Mouse (Mus musculus) neural tube, embryonic 11.5 days (tissue): ENCODE data around the gene Gk5. TPM values are rescaled to one million over a fixed set of nuclear protein-coding genes. Genes with fewer than 3 reads are reported as not detected.

Source experiments
- ATAC-seq: fragments of 200-750 bp; cut with Nextera tagmentation; 2 replicates; pipeline ENCODE4 v1.8.0; 2017; ENCODE audit warnings: moderate number of reproducible peaks, mild to moderate bottlenecking, moderate TSS enrichment, moderate library complexity; ENCODE audit not compliant: insufficient read depth, low FRiP score, low TSS enrichment
- DNase-seq: peaks from one replicate; pipeline ENCODE4 v3.0.0-alpha.2; 2015; ENCODE audit warnings: low spot score
- H3K27ac ChIP-seq: fragments of 300-500 bp; sonication (generic); 2 replicates; pipeline ENCODE4 v1.5.1; 2014; ENCODE audit warnings: low read depth, mild to moderate bottlenecking, low read length
- H3K27me3 ChIP-seq: fragments of 300-500 bp; sonication (generic); 2 replicates; pipeline ENCODE4 v1.6.1; 2014; ENCODE audit warnings: mild to moderate bottlenecking, low read length, mixed read lengths; ENCODE audit not compliant: control insufficient read depth, insufficient read depth
- H3K36me3 ChIP-seq: fragments of 300-500 bp; sonication (generic); 2 replicates; pipeline ENCODE4 v1.6.1; 2014; ENCODE audit warnings: mild to moderate bottlenecking, low read length, moderate library complexity, mixed read lengths; ENCODE audit not compliant: control insufficient read depth, insufficient read depth
- H3K4me1 ChIP-seq: fragments of 300-500 bp; sonication (generic); 2 replicates; pipeline ENCODE4 v1.6.1; 2014; ENCODE audit warnings: low read length, mixed read lengths; ENCODE audit not compliant: control insufficient read depth, insufficient read depth
- H3K4me2 ChIP-seq: fragments of 300-500 bp; sonication (generic); 2 replicates; pipeline ENCODE4 v1.6.1; 2014; ENCODE audit warnings: low read depth, mild to moderate bottlenecking, moderate library complexity
- H3K4me3 ChIP-seq: fragments of 300-500 bp; sonication (generic); 2 replicates; pipeline ENCODE4 v1.5.1; 2014; ENCODE audit warnings: low read depth, low read length
- H3K9ac ChIP-seq: fragments of 300-500 bp; sonication (generic); 2 replicates; pipeline ENCODE4 v1.6.1; 2014; ENCODE audit warnings: mild to moderate bottlenecking, low read length
- H3K9me3 ChIP-seq: fragments of 300-500 bp; sonication (generic); 2 replicates; pipeline ENCODE4 v1.6.1; 2016; ENCODE audit warnings: low read length; ENCODE audit not compliant: control insufficient read depth
- WGBS: fragments of 180-500 bp; shearing (Covaris S2); extraction: QIAGEN DNeasy Blood & Tissue Kit; methylation state at CpG from one replicate; pipeline ENCODE4 v1.1.7; 2014; 5-methylcytosine and 5-hydroxymethylcytosine counted together
- polyA plus RNA-seq: library from polyadenylated mRNA; unstranded; fragments of >200 nt; fragmentation: Nextera tagmentation; extraction: Ambion mirVana; gene quantifications from 2 replicates; pipeline ENCODE4 v1.2.1, GENCODE M21; 2014

The Gk5 gene
- polyA plus RNA-seq, 1 experiment from 2014 or later: 3.7 TPM

DNA sequence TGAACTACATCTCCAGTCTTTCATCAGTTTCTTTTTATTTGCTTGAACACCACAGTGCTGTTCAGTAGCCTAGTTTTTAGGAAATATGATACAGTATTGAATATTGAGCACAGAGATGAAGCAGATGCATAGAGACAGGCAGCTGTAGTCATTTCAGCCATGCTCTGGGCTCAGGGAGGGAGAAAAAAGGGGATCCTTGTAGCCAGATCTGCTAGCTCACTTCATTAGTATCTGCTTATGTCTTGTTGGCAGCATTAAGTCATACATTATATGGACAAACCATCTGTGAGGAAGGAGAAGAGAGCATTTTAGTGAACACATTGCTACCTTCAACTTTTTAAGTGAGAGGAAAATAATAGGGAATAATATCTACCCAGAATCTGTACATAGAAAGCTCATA lies 101.3 kb downstream of the Gk5 start:
- Histone ChIP-seq H3K27ac (no peak overlapping the region), H3K4me2 (no peak overlapping the region), H3K9ac (no peak overlapping the region), H3K36me3 (no peaks in the 10 kb centered on the region), H3K27me3 (no peaks in the 10 kb centered on the region), H3K9me3 (no peaks in the 10 kb centered on the region), H3K4me1 (no peaks in the 10 kb centered on the region), H3K4me3 (no peak overlapping the region)
- DNase-seq (no peak), ATAC-seq (no peak)

DNA sequence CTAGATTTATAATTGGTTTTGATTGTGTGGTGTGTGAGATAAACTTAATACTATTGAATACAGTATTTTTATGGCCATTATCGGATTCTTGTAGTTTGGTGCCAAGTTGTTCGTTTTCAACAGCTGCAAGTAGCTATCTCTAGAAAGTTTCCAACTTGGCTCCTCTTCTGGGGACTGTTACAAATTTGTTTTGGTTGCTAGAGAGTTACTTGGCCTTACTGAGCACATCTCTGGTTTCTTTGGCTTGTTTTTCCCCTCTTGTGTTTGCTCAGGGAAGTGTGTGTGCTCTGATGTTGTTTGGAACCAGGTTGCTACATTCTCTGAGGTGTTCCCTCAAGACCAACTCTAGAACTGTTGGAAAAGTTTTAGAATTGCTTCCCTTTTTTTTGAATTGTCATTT lies 104.1 kb downstream of the Gk5 start:
- WGBS: 88% methylated on average over 2 of the region's 2 CpGs

DNA sequence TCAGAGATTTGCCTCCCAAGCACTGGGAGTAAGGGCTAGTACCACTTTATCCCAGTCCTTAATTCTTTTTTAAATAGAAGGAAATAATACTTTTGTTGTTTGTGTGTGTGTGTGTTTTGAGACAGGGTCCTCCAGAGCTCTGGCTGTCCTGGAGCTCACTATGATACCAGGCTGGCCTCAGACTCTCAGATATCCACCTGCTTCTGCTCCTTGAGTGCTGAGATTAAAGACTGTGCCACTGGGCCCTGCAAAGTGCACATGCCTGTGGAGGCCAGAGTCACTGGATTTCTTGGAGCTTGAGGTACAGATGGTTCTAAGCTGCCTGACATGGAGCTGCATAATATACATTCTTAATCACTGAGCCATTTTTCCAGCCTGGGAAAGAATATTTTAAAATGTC lies 109.1 kb downstream of the Gk5 start:
- no peaks in the 10 kb centered on the region for H3K9me3 ChIP-seq

More for the DNA sequence above, 104.1 kb downstream of the Gk5 start:
- Histone ChIP-seq H3K27ac (no peak overlapping the region), H3K9ac (no peak overlapping the region), H3K36me3 (no peaks in the 10 kb centered on the region), H3K4me2 (no peak overlapping the region), H3K27me3 (no peaks in the 10 kb centered on the region), H3K4me1 (no peaks in the 10 kb centered on the region), H3K9me3 (no peaks in the 10 kb centered on the region), H3K4me3 (no peak overlapping the region)
- ATAC-seq (no peak), DNase-seq (no peak)

DNA sequence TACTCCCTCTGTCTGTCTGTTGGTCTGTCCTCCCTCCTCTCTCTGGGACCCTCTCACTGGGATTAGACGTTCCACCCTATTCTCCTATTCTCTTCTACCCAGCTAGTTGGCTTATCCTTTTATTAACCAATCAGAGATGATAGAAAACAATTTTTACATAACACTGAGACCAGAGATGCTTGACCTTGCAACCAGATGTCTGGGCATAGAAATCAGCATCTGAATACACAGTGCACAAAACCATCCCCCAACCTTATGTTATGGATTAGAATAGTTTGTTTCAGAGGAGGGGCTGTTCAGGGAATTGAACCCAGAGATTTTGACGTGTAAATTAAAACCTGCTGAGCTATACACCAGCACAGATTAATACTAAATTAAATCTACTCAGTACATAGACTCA lies 111.1 kb downstream of the Gk5 start:
- Histone ChIP-seq H3K9me3 (no peaks in the 10 kb centered on the region), H3K9ac (no peak overlapping the region), H3K27me3 (no peaks in the 10 kb centered on the region), H3K4me2 (no peak overlapping the region), H3K4me3 (no peak overlapping the region), H3K36me3 (no peaks in the 10 kb centered on the region), H3K27ac (no peak overlapping the region), H3K4me1 (no peaks in the 10 kb centered on the region)
- ATAC-seq: no peak
- DNase-seq: no peak
- WGBS: 55% methylated on average over 2 of the region's 2 CpGs

More for the DNA sequence above, 109.1 kb downstream of the Gk5 start:
- no peak for ATAC-seq
- Histone ChIP-seq H3K4me1 (no peaks in the 10 kb centered on the region), H3K9ac (no peak overlapping the region), H3K27ac (no peak overlapping the region), H3K4me3 (no peak overlapping the region), H3K27me3 (no peaks in the 10 kb centered on the region), H3K4me2 (no peak overlapping the region), H3K36me3 (no peaks in the 10 kb centered on the region)
- no peak for DNase-seq

Other genes starting within 250 kb of the Gk5 start
- gene Xrn1, start 164.6 kb upstream of the Gk5 start, polyA plus RNA-seq: 13.9 and 17.3 TPM in 2 replicates
- 64.9 and 69.9 TPM in 2 replicates for gene Tfdp2, start 76.9 kb downstream of the Gk5 start, polyA plus RNA-seq
- gene Atp1b3, start 245.1 kb downstream of the Gk5 start, polyA plus RNA-seq: 165 and 170 TPM in 2 replicates